Mouse (Mus musculus): ENCODE data around the gene Ckap5.
A peak's percentile ranks its signal among the peaks of the same experiment; 100 is the strongest.
"Not testable (repeated sequence)": the region's sequence is repeated elsewhere in the genome, so short reads cannot be mapped to it uniquely, and the experiment has no call there.

Ckap5 gene

DNA sequence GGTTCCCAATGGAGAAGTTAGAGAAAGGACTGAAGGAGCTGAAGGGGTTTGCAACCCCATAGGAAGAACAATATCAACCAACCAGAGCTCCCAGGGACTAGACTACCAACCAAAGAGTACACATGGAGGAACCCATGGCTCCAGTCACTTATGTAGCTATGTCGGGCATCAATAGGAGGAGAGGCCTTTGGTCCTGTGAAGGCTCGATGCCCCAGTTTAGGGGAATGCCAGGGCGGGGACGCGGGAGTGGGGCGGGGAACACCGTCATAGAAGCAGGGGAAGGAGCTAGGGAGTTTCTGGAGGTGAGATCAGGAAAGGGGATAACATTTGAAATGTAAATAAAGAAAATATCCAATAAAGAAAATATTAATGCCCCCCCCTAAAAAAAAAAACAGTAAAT lies 96.8 kb downstream of the Ckap5 start:
- DNase-seq (ENCODE audit: extremely low read depth, insufficient read length, low spot score) = not testable (repeated sequence)

DNA sequence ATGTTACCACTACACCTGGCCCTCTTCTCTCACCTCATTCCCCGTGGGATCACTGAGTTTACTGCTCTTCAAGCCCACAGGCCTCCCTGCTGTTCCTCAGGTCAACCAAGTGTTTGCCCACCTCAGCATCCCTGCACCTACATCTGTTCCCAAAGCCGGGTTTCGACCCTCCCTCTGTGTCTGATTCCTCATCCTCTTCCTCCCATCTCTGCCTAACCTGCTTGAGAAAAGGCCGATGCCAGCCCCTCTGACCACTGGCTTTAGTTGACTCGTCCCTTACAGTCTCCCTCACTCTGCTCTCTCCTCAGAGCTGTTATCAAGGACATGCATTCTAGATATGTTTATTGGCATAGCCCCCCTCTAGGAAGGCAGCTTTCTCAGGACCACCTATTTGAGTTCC lies 100.9 kb downstream of the Ckap5 start:
- no peak for DNase-seq (ENCODE audit: extremely low read depth, insufficient read length, low spot score)

DNA sequence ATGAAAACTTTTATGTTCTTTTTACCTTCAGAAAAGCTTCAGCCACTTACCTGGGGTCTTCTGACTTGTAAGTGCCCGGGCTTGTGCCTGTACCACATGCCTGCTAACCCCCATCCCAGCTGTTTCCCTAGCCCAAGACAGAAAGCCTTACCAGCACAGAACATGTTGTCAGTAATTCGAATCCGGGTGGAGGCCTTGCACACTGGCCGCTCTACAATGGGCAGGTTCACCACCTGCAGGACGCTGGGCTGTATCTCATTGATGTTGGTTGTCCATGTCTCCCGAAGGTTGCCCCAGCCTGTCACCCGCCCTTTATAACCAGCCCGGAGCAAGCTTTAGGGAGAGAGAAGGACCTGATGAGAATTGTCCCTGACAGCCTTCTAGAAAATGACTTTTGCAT lies 101.6 kb downstream of the Ckap5 start:
- no peak for DNase-seq (ENCODE audit: extremely low read depth, insufficient read length, low spot score)

DNA sequence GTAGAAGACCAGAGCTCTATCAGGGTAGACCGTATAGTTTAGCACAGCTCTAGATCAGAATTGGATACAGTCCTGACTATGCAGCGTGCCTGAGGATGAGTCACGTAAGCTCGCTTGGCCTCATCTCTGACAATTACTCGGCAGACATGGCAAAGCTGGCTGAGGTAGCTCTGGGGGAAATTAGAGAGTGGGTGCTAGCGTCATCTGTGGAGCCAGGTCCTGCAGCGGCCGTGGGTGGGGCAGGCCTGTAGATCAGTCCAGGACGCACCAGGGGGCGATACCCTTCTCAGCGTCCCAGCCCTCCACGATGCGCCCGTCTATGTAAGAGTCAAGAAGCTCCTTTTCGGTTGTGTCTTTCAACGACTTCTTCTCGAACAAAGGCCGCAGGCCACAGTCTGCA lies 103.1 kb downstream of the Ckap5 start:
- peak; percentile 37 for DNase-seq (ENCODE audit: extremely low read depth, insufficient read length, low spot score)

DNA sequence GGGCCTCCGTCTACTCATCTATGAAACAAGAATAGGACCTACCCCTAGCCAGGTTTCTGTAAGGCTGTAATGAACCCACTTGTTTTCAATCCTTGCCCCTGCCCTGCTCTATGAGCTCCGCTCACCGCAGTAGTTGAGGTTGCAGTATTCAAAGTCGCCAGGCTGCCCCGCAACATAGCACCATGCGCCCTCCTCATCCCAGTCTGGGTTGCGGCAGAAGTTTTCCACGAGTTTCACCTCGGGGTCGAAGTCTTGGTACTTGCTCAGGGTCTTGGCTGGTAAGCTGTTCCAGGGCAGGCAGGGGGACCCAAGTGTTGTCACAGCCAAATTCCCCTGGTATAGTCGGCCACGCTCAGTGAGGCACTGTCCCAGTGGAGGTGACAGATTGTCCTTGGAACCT lies 103.8 kb downstream of the Ckap5 start:
- DNase-seq (ENCODE audit: extremely low read depth, insufficient read length, low spot score) = no peak

DNA sequence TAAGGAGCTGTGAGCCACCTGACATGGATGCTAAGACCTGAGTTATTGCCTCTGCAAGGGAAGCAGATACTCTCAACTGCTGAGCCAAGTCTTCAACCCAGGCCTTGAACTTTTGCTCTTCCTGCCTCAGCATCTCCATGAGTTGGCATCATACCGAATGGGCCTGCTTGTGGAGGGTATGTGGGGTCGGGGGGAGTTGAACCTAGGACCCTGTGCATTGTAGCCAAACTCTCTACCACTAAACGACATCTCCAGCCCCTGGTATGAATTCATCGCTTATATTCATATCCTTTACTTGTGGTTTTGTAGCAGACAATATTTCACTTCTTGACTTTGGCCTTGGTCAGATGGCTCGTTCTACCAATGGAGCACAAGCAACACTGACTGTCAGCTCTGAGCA lies 105.3 kb downstream of the Ckap5 start:
- DNase-seq (ENCODE audit: extremely low read depth, insufficient read length, low spot score) = no peak

DNA sequence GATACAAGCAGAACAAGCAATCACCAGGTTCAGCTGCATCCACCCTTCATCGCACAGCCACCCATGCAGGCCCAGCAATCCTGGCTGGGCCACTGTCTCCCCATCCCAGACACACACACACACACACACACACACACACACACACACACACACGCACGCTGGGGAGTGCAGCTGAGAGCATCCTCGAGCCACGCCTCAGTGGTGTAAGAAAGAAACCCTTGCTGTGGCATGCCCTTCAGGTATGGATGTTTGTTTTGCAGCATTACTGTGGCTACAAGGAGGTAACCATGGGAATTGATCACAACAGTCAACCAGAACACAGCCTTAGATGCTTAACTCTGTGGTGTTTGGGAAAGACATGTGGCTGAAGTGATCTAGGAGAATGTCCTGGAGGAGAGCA lies 105.8 kb downstream of the Ckap5 start:
- DNase-seq (ENCODE audit: extremely low read depth, insufficient read length, low spot score) = no peak

DNA sequence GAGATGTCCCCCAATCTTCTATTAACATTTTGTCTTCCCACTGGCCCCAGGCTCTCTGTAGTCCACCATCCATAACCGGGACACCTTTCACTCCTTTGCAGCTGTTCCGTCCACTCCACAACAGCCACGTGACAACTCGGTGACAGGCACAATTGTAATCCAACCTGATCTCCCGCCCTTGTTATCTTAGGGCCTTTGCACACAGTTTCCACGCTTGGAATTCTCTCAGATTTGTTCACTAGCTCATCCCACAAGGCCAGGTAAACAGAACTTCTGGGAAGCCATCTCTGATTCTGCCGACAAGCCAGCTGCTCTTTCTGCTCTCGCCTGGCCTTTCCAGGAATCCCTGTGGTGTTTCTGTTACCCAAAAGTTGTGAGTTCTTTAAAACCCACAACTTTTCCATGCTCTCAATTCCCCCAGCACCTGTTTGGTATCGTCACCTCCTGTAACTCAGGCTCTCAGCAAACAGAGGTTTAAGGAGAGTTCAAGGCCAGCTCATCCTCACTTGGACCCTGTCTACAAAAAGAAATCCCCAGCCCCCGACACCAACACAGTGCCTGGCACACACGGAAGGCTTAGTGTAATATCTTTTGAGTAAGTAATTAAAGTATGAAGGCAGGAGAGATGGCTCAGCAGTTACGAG lies 106.9 kb downstream of the Ckap5 start:
- DNase-seq (ENCODE audit: extremely low read depth, insufficient read length, low spot score) = no peak

DNA sequence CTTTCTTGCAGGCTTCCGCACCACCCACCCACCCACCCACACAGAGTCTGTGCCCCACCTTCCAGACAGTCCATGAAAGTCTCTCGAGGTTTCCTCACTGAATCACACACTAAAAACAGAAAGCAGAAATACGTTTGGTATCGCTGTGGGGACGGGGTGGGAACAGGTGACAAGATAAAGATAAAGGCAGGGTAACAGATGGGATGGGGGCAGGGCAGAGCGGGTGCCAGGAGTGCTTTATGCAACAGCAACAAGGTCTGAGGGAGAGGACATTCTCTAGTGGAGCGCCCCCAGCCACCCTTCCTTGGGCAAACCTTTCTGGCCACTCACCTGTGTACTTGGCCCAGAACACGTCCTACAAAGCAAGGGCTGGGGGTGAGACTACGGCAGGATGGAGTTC lies 108.3 kb downstream of the Ckap5 start:
- DNase-seq (ENCODE audit: extremely low read depth, insufficient read length, low spot score) = no peak

DNA sequence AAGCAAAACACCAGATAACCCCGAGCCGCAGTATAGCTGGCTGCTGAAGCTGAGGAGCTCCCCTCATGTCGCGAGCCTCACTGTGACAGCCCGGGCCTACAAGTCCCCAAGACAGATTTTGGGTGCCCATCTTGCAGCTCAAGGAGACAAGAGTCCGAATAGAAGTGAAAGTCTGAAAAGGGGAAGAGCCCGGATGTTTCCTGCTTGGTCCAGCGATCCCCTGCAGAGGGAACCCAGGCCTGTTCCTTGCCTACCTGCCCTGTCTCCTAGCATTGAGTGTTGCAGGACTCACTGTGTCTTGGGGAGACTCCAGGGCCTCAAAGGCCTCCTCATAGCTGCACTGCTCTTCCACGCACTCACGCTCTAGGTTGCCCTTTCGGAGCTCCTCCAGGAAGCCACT lies 108.9 kb downstream of the Ckap5 start:
- DNase-seq (ENCODE audit: extremely low read depth, insufficient read length, low spot score) = no peak

DNA sequence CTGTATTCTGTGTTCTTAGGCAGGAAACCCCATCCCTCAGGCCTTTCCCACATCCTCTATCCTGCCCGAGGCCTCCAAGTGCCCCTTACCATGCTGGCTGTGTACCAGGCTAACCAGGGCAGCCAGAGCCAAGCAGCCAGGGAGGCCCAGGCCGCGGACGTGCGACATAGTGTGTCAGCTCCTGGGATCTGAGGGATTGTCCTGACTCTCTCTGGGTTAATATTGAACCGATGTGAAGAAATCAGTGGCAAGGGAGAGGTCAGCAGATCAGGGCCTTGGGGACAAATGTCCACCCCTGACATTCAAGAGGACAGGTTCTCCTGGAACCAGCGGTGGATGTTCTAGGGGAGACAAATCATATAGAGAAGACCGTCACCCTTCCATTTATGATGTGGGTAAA lies 109.7 kb downstream of the Ckap5 start, which contains the start of gene F2:
TSS of gene F2 (minus strand) at position 186 of the 400 bp plus-strand sequence.
- no peak for DNase-seq (ENCODE audit: extremely low read depth, insufficient read length, low spot score)

DNA sequence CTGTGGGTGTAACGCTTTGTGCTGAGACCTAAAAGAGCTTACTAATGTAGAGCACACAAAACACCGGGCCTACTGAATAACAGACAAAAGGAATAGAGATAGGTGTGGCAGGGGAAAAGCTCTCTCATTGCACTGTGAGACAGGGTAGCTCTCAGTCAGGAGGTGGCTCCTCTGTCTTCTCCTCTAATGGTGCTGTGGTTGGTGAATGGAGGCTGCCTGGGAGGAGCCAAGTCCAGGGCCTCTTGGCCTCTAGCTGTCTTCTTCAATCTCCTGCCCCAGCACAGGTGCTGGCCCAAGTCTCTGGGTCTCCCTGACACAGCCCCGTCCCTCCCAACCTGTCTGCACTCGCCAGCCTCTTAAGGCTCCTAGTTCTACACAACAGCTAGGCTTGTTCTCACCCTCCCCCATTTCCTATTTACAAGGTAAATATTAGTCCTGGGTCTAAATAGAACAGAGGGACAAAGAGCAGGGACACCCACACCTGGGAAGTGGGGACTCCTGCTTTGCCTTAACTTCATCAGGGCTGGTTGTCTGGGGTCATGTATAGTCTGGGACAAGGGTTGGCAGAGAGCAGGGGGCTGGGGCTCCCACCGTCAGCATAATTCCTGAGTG lies 110.3 kb downstream of the Ckap5 start:
- no peak for DNase-seq (ENCODE audit: extremely low read depth, insufficient read length, low spot score)

DNA sequence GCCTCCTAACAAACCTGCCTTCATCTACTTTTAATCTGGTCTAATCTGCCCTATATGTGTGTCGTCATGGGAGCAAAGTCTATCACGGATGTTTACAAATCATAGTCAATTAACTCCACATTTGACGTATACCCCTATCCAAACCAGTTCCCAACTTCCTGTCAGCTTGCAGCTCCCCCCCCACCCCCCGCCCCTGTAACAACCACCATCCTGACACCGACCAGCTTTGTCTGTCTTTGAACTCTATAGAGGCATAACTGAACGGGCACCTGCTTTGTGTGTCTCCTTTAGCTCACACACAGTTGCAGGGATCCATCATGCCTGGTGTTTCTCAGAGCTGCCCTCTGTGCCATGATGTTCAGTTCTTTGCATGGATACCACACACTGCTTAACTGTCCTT lies 112.4 kb downstream of the Ckap5 start:
- no peak for DNase-seq (ENCODE audit: extremely low read depth, insufficient read length, low spot score)

DNA sequence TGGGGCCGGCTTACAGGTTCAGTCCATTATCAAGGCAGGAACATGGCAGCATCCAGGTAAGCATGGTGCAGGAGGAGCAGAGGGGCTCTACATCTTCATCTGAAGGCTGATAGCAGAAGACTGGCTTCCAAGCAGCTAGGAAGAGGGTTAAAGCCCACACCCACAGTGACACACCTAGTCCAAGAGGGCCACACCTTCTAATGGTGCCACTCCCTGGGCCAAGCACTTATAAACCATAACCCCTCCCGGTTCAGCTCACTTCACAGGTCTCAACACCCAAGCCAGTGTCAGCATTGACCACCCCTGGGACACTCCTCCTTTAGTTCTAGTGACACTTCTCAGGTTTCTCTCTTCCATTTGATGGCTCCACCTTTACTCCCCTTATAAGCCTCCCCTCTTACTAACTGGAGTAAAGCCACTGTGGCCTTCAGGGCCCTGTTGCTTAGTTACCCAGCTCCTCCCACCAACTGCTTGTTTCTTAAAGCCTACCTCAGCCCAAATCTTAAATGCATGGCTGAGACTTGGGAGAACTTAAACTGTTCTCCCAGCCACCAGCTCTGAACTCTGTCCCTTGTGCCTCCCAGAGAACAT lies 116.4 kb downstream of the Ckap5 start:
- DNase-seq (ENCODE audit: extremely low read depth, insufficient read length, low spot score) = no peak

DNA sequence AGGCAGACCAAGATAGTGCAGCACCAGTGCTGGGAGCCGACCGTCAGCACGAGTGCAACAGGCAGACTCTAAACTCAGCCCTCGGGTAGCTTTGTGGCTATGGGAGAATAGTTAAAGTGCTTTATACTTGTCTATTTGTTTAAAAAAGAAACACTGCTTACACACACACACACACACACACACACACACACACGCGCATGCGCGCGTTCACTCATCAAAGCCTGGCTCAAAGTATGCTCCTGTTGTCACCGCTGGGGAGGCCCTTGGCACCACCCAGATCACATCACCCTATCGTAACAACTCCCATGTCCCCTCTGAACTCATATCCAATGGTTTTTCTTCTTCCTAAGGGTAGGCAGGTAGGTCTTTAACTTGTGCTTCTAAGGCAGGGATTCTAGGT lies 117.5 kb downstream of the Ckap5 start:
- no peak for DNase-seq (ENCODE audit: extremely low read depth, insufficient read length, low spot score)

DNA sequence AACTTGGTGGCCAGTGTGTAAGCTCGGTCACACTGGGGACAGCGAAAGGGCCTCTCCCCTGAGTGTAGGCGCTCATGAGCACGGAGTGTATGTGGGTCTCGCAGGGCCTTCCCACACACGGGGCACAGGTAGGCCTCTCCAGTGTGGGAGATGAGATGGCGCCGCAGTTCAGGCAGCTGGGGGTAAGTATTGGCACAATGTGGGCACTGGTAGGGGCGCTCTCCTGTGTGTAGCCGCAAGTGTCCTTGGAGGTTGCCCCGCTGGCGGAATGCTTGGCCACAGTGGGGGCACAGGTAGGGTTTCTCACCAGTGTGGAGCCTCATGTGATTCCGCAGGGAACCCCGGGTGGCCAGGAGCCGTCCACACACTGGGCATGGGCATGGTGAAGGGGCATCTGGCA lies 118.8 kb downstream of the Ckap5 start:
- DNase-seq (ENCODE audit: extremely low read depth, insufficient read length, low spot score) = no peak

DNA sequence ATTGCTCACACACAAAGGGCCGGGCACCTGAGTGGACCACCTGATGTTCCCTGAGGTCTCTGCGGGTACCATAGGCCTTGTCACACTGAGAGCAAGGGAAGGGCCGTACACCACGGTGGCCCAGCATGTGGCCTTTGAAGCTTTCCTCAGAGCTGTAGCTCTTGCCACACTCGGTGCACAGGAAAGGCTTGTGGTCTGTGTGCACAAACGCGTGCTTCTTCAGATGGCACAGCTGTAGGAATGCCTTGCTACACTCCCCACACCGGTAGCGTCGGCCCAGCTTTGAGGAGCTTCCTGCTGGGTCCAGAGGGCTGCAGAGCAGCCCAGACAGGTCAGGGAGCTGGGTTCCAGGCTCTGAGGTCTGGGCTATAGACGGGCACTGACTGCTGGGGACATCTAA lies 119.2 kb downstream of the Ckap5 start:
- DNase-seq (ENCODE audit: extremely low read depth, insufficient read length, low spot score) = no peak

DNA sequence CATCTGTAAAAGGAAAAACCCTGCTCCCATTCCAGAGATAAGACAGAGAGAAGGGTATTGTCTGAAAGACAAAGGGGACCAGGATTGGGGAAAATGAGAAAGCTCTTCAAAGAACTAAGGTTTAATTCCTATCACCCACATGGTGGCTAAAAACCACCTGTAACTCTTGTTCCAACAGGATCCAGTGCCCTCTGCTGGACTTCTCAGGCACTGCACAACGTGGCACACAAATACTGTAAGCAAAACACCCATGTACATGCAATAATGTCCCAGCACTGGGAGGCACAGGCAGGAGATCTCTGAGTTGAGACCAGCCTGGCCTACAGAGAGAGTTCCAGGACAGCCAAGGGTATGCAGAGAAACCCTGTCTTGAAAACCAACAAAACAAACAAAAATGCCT lies 120.2 kb downstream of the Ckap5 start:
- peak; percentile 48 for DNase-seq (ENCODE audit: extremely low read depth, insufficient read length, low spot score)

DNA sequence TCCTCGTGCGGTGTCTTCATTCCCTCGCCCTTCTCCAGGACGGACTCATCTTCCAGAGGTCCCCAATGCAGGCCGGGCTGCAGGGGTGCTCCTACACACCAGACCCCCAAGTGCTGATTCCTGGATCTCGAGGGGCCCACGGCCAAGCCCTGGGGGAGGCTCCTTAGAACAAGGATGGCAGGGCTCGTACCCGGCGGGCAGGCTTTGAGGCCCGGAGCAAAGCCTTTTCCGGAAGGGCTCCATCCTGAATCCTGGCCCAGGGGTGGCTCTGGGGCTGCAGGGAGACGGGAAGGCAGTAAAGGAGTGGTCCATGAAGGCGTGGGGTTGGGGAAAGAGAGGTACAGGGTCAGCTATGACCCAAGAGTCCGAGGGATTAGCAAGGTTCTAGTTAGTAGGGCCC lies 122.6 kb downstream of the Ckap5 start:
- DNase-seq (ENCODE audit: extremely low read depth, insufficient read length, low spot score) = peak; percentile 40

DNA sequence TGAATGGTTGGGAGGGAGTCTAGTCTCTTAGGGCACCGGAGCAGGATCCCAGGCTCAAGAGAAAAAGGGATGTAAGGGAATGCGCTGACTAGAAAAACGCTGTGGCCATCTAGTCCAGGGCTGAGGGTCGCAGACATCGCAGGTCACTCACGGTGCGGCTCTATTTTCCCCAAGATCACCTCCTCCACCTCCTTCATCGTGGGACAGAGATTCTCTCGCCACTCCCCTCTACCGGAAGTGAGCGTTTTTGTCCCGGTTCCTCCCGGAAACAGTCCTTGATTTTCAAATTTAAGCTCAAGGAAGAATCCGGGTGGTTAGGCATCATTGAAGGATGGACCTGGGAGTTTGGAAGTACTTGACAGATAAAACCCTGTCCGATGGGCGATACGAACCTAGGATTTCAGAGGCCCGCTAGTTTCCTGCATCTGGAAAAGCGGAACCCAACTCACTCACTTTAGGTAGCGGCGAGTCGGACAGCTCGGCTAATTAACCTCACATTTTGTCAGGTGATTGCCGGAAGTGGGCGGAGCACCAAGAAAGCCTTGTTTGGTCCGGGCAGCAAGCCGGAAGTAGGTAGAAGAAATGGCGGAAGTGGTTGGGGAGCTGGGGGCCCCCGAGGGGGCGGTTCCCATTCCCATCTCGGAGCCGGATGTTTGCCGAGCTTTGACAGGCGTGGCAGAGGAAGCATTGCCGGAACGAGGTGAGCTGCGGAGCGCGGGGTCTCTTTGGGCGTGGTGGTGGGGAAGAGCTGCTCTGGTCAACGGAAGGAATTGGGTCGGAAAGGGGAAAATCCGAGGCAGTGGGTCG lies 123.2 kb downstream of the Ckap5 start, which contains the start of the genes Zfp408 and Arhgap1:
TSS of gene Zfp408 (minus strand) at position 239 of the 807 bp plus-strand sequence.
TSS of gene Arhgap1 (plus strand) at position 308 of the 807 bp plus-strand sequence.
- peak; percentile 94 for DNase-seq (ENCODE audit: extremely low read depth, insufficient read length, low spot score)

DNA sequence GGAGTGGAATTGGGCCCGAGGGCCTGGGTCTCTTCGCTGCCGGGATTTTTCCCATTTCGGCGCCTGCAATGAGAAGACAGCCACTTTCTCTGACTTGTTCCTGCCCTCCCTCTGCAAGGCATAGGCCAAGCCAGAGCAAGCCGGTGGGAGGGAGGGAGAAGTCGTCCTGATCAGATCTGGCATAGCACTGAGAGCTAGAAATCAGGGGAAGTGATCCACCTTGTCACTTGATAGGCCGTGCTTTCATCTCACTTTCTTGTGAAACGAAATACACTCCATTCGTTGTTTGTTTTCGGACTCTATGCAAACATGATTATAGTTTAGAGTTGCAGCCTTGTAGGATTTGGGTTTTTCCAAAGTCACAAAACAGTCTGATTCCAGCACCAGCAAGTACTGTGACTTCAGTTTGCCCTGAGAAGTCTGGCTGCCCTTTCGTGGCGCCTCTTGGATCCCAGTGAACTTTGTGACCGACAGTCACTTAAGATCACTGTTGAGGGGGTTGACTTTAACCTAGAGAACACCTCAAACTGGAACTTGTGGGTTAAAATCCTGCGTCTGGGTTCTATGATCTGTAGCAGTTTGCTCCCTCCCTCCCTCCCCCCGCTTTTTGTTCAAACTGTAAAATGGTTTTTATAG lies 123.9 kb downstream of the Ckap5 start:
- DNase-seq (ENCODE audit: extremely low read depth, insufficient read length, low spot score) = no peak

Measured in 3134 (cell line).